Mouse (Mus musculus): ENCODE data around the gene Gadd45a. TPM values are rescaled to one million over a fixed set of nuclear protein-coding genes. Genes with fewer than 3 reads are reported as not detected.
A peak's percentile ranks its signal among the peaks of the same experiment; 100 is the strongest.

The Gadd45a gene
- 10 to 100 TPM in 1 of 2 experiments, 1 to 10 TPM in 1; 8.2 to 10.5 TPM for total RNA-seq (2021)

DNA sequence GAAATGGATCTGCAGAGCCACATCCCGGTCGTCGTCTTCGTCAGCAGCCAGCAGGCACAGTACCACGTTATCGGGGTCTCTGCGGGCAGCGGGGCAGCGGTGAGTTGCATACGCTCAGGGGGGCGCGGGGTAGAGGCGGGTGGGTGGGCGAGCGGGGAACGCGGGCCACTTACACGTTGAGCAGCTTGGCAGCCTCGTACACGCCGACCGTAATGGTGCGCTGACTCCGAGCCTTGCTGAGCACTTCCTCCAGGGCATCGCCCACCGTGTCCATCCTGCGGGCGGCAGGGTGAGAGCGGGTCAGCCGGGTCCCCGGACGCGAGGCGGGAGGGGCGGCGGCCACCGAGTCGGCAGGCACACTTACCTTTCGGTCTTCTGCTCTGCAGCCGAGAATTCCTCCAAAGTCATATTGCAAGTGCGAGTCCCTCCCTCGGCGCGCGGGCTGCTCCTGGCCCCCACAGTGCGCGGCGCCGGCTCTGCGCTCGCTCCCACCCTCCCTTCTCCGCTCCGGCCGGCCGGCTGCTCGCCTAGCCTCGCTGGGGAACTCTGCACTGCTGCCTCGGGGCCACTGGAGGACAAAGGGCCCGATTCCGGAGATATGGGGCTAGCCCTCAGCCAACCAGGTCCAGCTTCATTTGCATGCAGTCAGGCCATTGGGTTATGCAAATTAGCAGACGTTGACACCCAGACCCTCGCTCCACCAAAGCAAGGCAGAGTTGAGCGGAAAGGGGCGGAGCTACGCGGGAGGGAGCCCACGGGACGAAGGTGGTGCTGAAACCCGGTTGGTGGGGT lies at the start of gene Gadd45a:
Gadd45a (minus strand) TSS at position 621 of the 792 bp plus-strand sequence.
- DNase-seq (ENCODE audit: extremely low spot score in 1 of 2, low spot score in 1 of 2), result peak; percentile 75 to 76

DNA sequence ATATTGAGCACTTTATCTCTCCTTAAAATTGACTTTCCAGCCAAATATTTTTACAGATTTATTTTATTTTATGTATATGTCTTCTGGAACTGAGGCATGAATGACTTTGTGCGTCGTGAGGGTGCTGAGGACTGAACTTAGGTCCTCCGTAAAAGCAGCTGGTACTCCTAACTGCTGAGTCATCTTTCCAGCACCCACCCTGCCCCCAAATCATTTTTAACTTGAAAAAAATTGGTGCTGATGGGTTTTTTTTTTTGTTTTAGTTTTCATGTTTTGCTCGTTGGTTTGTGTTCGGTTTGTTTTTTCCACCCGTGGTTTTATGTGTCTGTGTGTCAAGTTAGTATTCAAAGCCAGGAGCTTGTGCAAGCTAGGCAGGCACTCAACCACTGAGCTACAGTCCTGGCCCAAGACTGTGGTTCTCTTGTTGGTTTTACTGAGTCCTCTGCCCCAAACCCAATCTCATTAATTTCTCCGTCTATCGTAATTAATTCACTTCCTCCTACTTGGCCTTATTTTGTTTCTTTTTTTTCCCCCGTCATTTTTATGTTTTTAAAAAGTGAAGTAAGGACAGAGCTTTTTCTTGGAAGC lies 48.7 kb upstream of the Gadd45a start:
- DNase-seq (ENCODE audit: extremely low spot score in 1 of 2, low spot score in 1 of 2), result no peak

- no peak for DNase-seq (ENCODE audit: extremely low spot score in 1 of 2, low spot score in 1 of 2)
Observed at GRCm38 (mm10) chr6:67084465-67084864, 47.2 kb upstream of the Gadd45a start.

DNA sequence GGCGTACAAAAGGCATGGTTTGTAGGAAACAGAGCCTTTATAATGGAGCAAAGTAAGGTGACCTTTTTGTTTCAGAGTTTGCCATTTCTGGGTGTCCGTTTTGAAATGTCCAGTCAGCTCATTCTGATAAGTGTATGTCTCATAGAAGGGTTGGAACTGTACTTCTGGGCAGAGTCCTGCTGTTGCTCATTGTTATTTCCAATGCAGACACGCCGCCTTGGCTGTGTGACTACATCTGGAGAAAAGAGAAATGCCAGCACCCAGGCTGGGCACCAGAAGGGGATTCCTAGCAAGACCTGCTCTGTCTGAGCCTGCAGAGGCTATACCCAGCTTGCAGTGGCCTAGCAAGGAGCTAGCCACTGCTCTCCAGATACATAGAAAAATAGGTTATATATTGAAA lies 43.9 kb upstream of the Gadd45a start:
- DNase-seq (ENCODE audit: extremely low spot score in 1 of 2, low spot score in 1 of 2), result no peak

GRCm38 (mm10) chr6:67078076-67078475 lies 40.8 kb upstream of the Gadd45a start:
- DNase-seq (ENCODE audit: extremely low spot score in 1 of 2, low spot score in 1 of 2), result no peak

- no peak for DNase-seq (ENCODE audit: extremely low spot score in 1 of 2, low spot score in 1 of 2)
Observed at GRCm38 (mm10) chr6:67077477-67077876, 40.2 kb upstream of the Gadd45a start.

GRCm38 (mm10) chr6:67076348-67076747 lies 39.1 kb upstream of the Gadd45a start:
- no peak for DNase-seq (ENCODE audit: extremely low spot score in 1 of 2, low spot score in 1 of 2)

DNA sequence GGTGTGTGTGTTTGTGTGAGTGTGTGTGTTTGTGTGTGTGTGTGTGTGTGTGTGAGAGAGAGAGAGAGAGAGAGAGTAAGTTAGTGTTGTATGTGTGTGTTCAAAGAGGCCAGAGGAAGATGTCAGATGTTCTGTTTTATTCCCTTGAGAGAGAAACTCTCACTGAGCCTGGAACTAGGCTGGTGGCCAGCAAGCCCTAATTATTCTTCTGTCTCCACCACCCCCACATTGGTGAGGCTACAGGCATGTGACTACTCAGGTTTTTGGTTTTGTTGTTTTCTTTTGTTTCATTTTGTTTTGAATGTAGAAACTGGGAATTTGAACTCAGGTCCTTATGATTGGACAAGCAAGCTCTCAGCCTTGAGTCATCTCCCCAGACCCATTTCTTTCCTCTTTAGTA lies 37.6 kb upstream of the Gadd45a start:
- no peak for DNase-seq (ENCODE audit: extremely low spot score in 1 of 2, low spot score in 1 of 2)

- no peak for DNase-seq (ENCODE audit: extremely low spot score in 1 of 2, low spot score in 1 of 2)
Observed at GRCm38 (mm10) chr6:67073929-67074328, 36.7 kb upstream of the Gadd45a start.

GRCm38 (mm10) chr6:67073446-67073845 lies 36.2 kb upstream of the Gadd45a start:
- no peak for DNase-seq (ENCODE audit: extremely low spot score in 1 of 2, low spot score in 1 of 2)

- DNase-seq (ENCODE audit: extremely low spot score in 1 of 2, low spot score in 1 of 2), result no peak
Observed at GRCm38 (mm10) chr6:67071615-67072014, 34.4 kb upstream of the Gadd45a start.

DNA sequence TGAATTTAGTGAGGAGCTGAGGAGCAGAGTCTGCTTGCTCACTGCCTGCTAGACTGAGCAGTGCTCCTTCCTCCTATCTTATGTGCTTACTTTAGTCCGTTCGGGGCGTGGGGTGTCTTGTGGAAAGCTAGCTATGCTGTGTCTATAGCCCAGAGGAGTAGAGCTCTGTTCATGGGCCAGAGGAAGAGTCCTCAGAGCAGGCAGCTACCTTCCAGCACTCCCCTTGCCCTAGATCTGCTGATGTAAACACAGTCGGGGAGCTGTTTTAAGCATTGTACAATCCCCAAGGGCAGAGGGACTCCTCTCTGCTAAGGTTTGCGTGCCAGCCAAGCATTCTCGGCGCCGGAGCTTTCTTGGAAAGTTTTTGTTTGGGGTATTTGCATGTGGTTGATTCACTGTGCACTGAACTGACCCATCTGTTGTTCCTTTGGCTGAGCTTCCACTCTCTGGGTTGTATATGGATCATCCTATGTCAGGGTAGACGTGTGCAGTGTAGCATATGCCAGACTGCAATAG lies 32.6 kb upstream of the Gadd45a start:
- DNase-seq (ENCODE audit: extremely low spot score in 1 of 2, low spot score in 1 of 2), result no peak

GRCm38 (mm10) chr6:67069219-67069762 lies 32.0 kb upstream of the Gadd45a start:
- no peak for DNase-seq (ENCODE audit: extremely low spot score in 1 of 2, low spot score in 1 of 2)

DNA sequence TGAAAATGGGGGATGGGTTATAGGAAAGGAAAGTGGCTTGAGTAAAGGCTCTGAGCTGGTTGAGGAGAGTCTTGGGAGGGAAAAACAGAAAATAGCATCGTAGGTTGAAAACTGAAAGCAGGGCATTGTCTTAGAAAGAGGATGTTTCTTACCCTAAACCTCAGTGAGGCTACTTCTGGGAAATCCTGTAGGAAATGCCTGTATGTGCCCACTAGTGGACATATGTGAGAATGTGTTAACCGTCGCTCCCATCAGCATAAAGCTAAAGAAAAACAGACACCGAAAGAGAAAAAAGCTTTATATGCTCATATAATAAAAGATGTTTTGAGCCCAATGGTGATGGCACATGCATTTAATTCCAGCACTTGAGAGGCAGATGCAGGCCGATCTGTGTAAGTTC lies 22.8 kb upstream of the Gadd45a start:
- no peak for DNase-seq (ENCODE audit: extremely low spot score in 1 of 2, low spot score in 1 of 2)

DNA sequence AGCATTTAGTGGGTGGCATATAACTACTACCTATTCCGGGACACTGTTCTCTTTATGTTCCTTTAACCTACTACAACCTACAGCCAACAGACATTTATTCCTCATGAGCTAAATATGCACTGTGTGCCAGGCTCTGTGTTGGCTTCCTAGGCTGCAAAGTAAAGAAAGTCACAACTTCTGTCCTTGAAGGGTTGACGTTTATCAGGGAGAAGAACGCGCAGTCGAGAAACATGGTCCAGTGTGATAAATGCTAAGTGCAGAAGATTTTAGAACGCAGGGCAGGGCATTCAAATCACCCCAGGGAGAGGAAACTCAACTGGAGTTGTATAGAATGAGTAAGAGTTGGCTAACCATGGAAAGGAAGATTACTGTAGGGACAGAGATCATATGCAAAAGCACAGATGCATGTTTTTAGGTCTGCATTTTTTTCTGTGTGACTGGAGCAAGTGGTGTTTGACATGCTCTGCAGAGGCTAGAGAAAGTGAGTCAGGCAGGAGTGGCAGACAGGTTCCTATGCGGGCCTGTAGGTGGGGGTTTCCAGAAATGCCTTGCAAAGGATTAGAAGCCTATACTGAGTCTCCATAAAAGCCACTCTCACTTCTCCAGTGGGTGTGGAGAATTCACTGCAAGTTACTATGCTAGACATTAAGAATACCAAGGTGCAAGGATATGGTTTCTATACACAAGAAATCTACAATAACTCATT lies 20.9 kb upstream of the Gadd45a start:
- no peak for DNase-seq (ENCODE audit: extremely low spot score in 1 of 2, low spot score in 1 of 2)

DNA sequence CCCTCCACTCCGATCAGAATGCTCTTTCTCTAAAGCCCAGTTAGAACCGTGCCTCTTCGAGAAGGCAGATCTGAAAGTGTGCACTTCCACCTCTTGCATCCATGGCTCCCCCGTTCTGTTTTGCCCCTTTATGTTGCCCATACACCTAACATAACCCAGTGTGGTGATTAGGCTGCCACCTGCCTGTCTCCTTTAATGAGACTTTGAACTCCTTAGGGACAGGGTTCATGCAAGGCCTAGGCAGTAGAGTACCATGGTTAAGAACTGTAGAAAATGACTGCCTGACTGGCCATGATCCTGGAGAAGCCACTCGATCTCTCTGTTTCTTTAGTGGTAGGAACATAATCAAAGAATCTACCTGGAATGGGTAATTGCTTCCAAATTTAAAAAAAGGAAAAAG lies 20.3 kb upstream of the Gadd45a start:
- no peak for DNase-seq (ENCODE audit: extremely low spot score in 1 of 2, low spot score in 1 of 2)

GRCm38 (mm10) chr6:67056889-67057564 lies 19.8 kb upstream of the Gadd45a start:
- no peak for DNase-seq (ENCODE audit: extremely low spot score in 1 of 2, low spot score in 1 of 2)

DNA sequence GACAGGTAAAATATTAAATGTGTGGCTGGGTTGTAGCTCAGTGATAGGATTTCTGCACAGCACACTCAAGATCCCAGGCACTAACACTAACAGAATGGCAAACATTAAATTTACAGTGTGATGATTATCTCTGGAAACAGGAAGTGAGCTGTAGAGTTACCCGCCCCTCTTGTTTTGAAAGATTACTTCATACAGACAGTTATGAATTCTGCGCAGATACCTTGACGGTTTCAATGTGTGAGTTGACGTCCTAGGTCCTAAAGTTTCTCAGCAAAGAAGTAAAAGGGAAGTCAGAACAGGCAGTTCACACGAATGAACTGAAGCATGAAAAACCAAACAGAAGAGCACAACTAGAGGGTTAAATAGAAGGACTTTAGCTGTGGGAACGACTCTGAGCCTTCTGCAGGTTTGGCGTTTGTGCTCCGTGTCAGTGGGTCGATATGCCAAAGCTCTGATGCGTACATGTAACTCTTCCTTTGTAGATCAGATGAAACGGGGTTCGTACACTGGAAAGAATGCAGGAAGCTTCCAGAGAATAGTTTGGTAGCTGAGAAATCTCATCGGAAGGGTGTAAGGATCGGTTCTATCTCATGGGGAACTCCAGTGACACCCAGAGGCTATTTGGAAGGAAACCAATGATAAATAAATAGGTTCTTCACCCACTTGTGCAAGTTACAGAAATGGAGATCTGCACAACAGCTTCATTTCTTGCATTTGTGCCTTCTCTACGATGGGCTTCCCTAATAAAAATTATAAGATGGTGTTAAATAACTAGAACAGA lies 19.0 kb upstream of the Gadd45a start:
- DNase-seq (ENCODE audit: extremely low spot score in 1 of 2, low spot score in 1 of 2), result no peak

GRCm38 (mm10) chr6:67050063-67050462 lies 12.8 kb upstream of the Gadd45a start:
- no peak for DNase-seq (ENCODE audit: extremely low spot score in 1 of 2, low spot score in 1 of 2)

DNA sequence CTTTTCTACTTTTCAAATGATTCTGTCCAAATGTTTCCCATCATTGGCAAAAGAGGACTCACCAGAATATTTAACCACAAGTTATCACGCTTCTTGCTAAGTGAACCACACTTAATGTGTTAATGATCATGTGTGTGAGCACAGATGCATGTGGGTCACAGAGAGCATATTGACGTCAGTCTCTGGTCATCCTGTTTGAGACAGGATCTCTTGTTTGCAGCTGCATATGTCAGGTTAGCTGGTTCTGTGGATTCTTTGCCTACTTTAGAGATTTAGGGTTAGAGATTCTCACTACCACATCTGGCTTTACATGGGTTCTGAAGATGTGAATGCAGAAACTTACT lies 12.4 kb upstream of the Gadd45a start:
- DNase-seq (ENCODE audit: extremely low spot score in 1 of 2, low spot score in 1 of 2), result no peak

Measured in layer of hippocampus, postnatal 25 days (tissue).